Mouse (Mus musculus) macrophage (primary cell): ENCODE measurements around the gene Celf6. TPM values are rescaled to one million over a fixed set of nuclear protein-coding genes. Genes with fewer than 3 reads are reported as not detected.
A peak's percentile ranks its signal among the peaks of the same experiment; 100 is the strongest.

Source experiments
- H3K27ac ChIP-seq: fragments of 350-480 bp; formaldehyde crosslinking; 2 replicates; pipeline ENCODE4 v1.9.0; 2021
- H3K36me3 ChIP-seq: fragments of 350-480 bp; formaldehyde crosslinking; 2 replicates; pipeline ENCODE4 v1.9.0; 2021; ENCODE audit errors: inconsistent target
- H3K4me3 ChIP-seq: fragments of 350-480 bp; formaldehyde crosslinking; 2 replicates; pipeline ENCODE4 v1.9.0; 2021; ENCODE audit errors: inconsistent target
- H3K79me2 ChIP-seq: fragments of 350-480 bp; formaldehyde crosslinking; 2 replicates; pipeline ENCODE4 v1.9.0; 2021; ENCODE audit errors: inconsistent target
- WGBS: methylation state at CpG from one replicate; pipeline ENCODE4 v1.1.7; 2026; ENCODE audit warnings: inconsistent platforms; ENCODE audit not compliant: missing documents; 5-methylcytosine and 5-hydroxymethylcytosine counted together
- polyA plus RNA-seq: library from polyadenylated mRNA; stranded (reverse); fragments of 250-400 nt; gene quantifications from 3 replicates; pipeline ENCODE4 v1.2.4, GENCODE M21; 2018; ENCODE audit warnings: inconsistent platforms

Gene Celf6
- polyA plus RNA-seq, 1 experiment from 2014 or later: not detected

- 83% methylated on average over 2 of the region's 2 CpGs for WGBS
- H3K36me3 ChIP-seq: no peaks in the 10 kb centered on the region
- no peak overlapping the region for H3K27ac ChIP-seq
- no peak overlapping the region for H3K4me3 ChIP-seq
- no peaks in the 10 kb centered on the region; the same call in 1 of the 2 replicates for H3K79me2 ChIP-seq
Measured at GRCm38 (mm10) chr9:59615797-59616196, 38.1 kb downstream of the Celf6 start.

- Histone ChIP-seq H3K27ac (peak within 1 kb of the TSS; percentile 42), H3K36me3 (no peaks in the 10 kb centered on the region), H3K4me3 (peak within 1 kb of the TSS; percentile 51), H3K79me2 (no peaks in the 10 kb centered on the region; the same call in 1 of the 2 replicates)
- WGBS: 2% methylated on average over 36 of the region's 36 CpGs
Measured at GRCm38 (mm10) chr9:59616622-59617306, 39.0 kb downstream of the Celf6 start, which contains the start of gene Parp6. Gene Parp6, plus strand, starts transcription at chr9:59617284.

GRCm38 (mm10) chr9:59617307-59617973, 39.7 kb downstream of the Celf6 start:
- WGBS: 2% methylated on average over 57 of the region's 58 CpGs
- no peaks in the 10 kb centered on the region; the same call in 1 of the 2 replicates for H3K79me2 ChIP-seq
- H3K36me3 ChIP-seq: 0 out of 2 replicates have a peak, but pooled peaks cover under 1% of the 10 kb centered on the region
- peak overlapping the region; percentile 51 for H3K4me3 ChIP-seq
- no peak overlapping the region for H3K27ac ChIP-seq

- peaks cover 41% of the 10 kb centered on the region for H3K36me3 ChIP-seq
- H3K4me3 ChIP-seq: no peak overlapping the region
- no peak overlapping the region for H3K27ac ChIP-seq
- no peaks in the 10 kb centered on the region for H3K79me2 ChIP-seq
- 82% methylated on average over 1 of the region's 1 CpGs for WGBS
Measured at GRCm38 (mm10) chr9:59638372-59638771, 60.7 kb downstream of the Celf6 start.

GRCm38 (mm10) chr9:59639936-59640335, 62.2 kb downstream of the Celf6 start:
- Histone ChIP-seq H3K27ac (no peak overlapping the region), H3K4me3 (no peak overlapping the region), H3K36me3 (peaks cover 27% of the 10 kb centered on the region), H3K79me2 (no peaks in the 10 kb centered on the region)
- 93% methylated on average over 4 of the region's 4 CpGs for WGBS

- Histone ChIP-seq H3K27ac (no peak overlapping the region), H3K79me2 (no peaks in the 10 kb centered on the region), H3K36me3 (peaks cover 14% of the 10 kb centered on the region), H3K4me3 (no peak overlapping the region)
- WGBS: 65% methylated on average over 2 of the region's 2 CpGs
Measured at GRCm38 (mm10) chr9:59641320-59641719, 63.6 kb downstream of the Celf6 start.

- Histone ChIP-seq H3K79me2 (peaks cover 7% of the 10 kb centered on the region), H3K36me3 (peaks cover 11% of the 10 kb centered on the region; the same call in 1 of the 2 replicates), H3K27ac (no peak overlapping the region), H3K4me3 (no peak overlapping the region)
- 96% methylated on average over 4 of the region's 4 CpGs for WGBS
Measured at GRCm38 (mm10) chr9:59649911-59650310, 72.2 kb downstream of the Celf6 start.

GRCm38 (mm10) chr9:59653371-59653770, 75.7 kb downstream of the Celf6 start:
- peak overlapping the region; percentile 86 for H3K27ac ChIP-seq
- peaks cover 35% of the 10 kb centered on the region for H3K79me2 ChIP-seq
- 0% methylated on average over 3 of the region's 3 CpGs for WGBS
- no peak overlapping the region for H3K4me3 ChIP-seq
- H3K36me3 ChIP-seq: peaks cover 11% of the 10 kb centered on the region; the same call in 1 of the 2 replicates

GRCm38 (mm10) chr9:59654450-59654983, 76.8 kb downstream of the Celf6 start:
- peak overlapping the region; percentile 52; the same call in 1 of the 2 replicates for H3K4me3 ChIP-seq
- H3K27ac ChIP-seq: peak overlapping the region; percentile 86
- H3K36me3 ChIP-seq: peaks cover 2% of the 10 kb centered on the region; the same call in 1 of the 2 replicates
- WGBS: 52% methylated on average over 2 of the region's 2 CpGs
- H3K79me2 ChIP-seq: peaks cover 44% of the 10 kb centered on the region

- peak within 1 kb of the TSS; percentile 97 for H3K27ac ChIP-seq
- no peaks in the 10 kb centered on the region for H3K36me3 ChIP-seq
- H3K79me2 ChIP-seq: peaks cover 60% of the 10 kb centered on the region
- peak within 1 kb of the TSS; percentile 95 for H3K4me3 ChIP-seq
- 1% methylated on average over 46 of the region's 46 CpGs for WGBS
Measured at GRCm38 (mm10) chr9:59655958-59656634, 78.4 kb downstream of the Celf6 start, which contains the start of gene Pkm. Gene Pkm, plus strand, starts transcription at chr9:59656368.

Other genes with a start within 250 kb of the Celf6 start
- gene Bbs4, start 224.4 kb upstream of the Celf6 start, polyA plus RNA-seq: 4.5 to 6.2 TPM (median 5.5 TPM) in 3 replicates
- gene Arih1, start 91.3 kb upstream of the Celf6 start, polyA plus RNA-seq: 36.6 to 40.2 TPM (median 36.8 TPM) in 3 replicates
- gene Hexa, start 38.4 kb upstream of the Celf6 start, polyA plus RNA-seq: 1,167 to 1,761 TPM (median 1,697 TPM) in 3 replicates
- gene Tmem202, start 38.1 kb upstream of the Celf6 start, polyA plus RNA-seq: 4.2 to 5.7 TPM (median 5.0 TPM) in 3 replicates
- gene Parp6, start 39.4 kb downstream of the Celf6 start, polyA plus RNA-seq: 7.7 to 12.5 TPM (median 10.1 TPM) in 3 replicates
- gene Pkm, start 78.5 kb downstream of the Celf6 start, polyA plus RNA-seq: 486 to 1,380 TPM (median 674 TPM) in 3 replicates
- gene Gramd2, start 102.2 kb downstream of the Celf6 start, polyA plus RNA-seq: 0.20 TPM in 1 of 3 replicates, not detected in the others
- gene Senp8, start 172.8 kb downstream of the Celf6 start, polyA plus RNA-seq: 7.6 to 10.0 TPM (median 9.7 TPM) in 3 replicates
- gene Myo9a, start 173.0 kb downstream of the Celf6 start, polyA plus RNA-seq: 9.8 to 24.4 TPM (median 10.2 TPM) in 3 replicates